Mouse (Mus musculus) embryonic facial prominence, embryonic 12.5 days (tissue): ENCODE results near the gene P3h1. TPM values are rescaled to one million over a fixed set of nuclear protein-coding genes. Genes with fewer than 3 reads are reported as not detected.

Source experiments
- ATAC-seq: fragments of 200-750 bp; cut with Nextera tagmentation; 2 replicates; pipeline ENCODE4 v1.8.0; 2017; ENCODE audit not compliant: insufficient number of reproducible peaks, insufficient read depth, low FRiP score, low TSS enrichment
- H3K27ac ChIP-seq: fragments of 300-500 bp; sonication (generic); 2 replicates; pipeline ENCODE4 v1.5.1; 2016; ENCODE audit warnings: mild to moderate bottlenecking
- H3K27me3 ChIP-seq: fragments of 300-500 bp; sonication (generic); 2 replicates; pipeline ENCODE4 v1.6.1; 2016; ENCODE audit warnings: mild to moderate bottlenecking, moderate library complexity
- H3K36me3 ChIP-seq: fragments of 300-500 bp; sonication (generic); 2 replicates; pipeline ENCODE4 v1.6.1; 2016; ENCODE audit warnings: mild to moderate bottlenecking
- H3K4me1 ChIP-seq: fragments of 300-500 bp; sonication (generic); 2 replicates; pipeline ENCODE4 v1.6.1; 2016
- H3K4me2 ChIP-seq: fragments of 300-500 bp; sonication (generic); replicated peaks from 2 replicates; pipeline ENCODE4 v1.6.1; 2016; ENCODE audit warnings: mild to moderate bottlenecking, moderate library complexity
- H3K4me3 ChIP-seq: fragments of 300-500 bp; sonication (generic); 2 replicates; pipeline ENCODE4 v1.5.1; 2016; ENCODE audit warnings: mild to moderate bottlenecking
- H3K9ac ChIP-seq: fragments of 300-500 bp; sonication (generic); 2 replicates; pipeline ENCODE4 v1.6.1; 2016; ENCODE audit warnings: mild to moderate bottlenecking, moderate library complexity
- H3K9me3 ChIP-seq: fragments of 300-500 bp; sonication (generic); 2 replicates; pipeline ENCODE4 v1.6.1; 2016; ENCODE audit warnings: mild to moderate bottlenecking, moderate library complexity
- WGBS: fragments of 180-500 bp; shearing (Covaris S2); methylation state at CpG from one replicate; pipeline ENCODE4 v1.1.7; 2016; 5-methylcytosine and 5-hydroxymethylcytosine counted together
- polyA plus RNA-seq: library from polyadenylated mRNA; unstranded; fragments of >200 nt; fragmentation: Nextera tagmentation; extraction: Ambion mirVana; gene quantifications from 2 replicates; pipeline ENCODE4 v1.2.1, GENCODE M21; 2016

Gene P3h1
- polyA plus RNA-seq, 1 experiment from 2014 or later, result 39.1 TPM

GRCm38 (mm10) chr4:119239181-119239682 lies 6.5 kb downstream of the P3h1 start:
- Histone ChIP-seq H3K9ac (no peak overlapping the region), H3K4me2 (no peak overlapping the region), H3K36me3 (peaks cover 37% of the 10 kb centered on the region), H3K9me3 (no peaks in the 10 kb centered on the region), H3K27ac (peak overlapping the region; percentile 54; the same call in 1 of the 2 replicates), H3K27me3 (no peaks in the 10 kb centered on the region), H3K4me1 (no peaks in the 10 kb centered on the region), H3K4me3 (no peak overlapping the region)
- peak; percentile 22; the same call in 1 of the 2 replicates for ATAC-seq
- WGBS, result 39% methylated on average over 12 of the region's 12 CpGs

GRCm38 (mm10) chr4:119241664-119242063 lies 8.9 kb downstream of the P3h1 start:
- no peak overlapping the region for H3K4me3 ChIP-seq
- WGBS, result 91% methylated on average over 14 of the region's 14 CpGs
- ATAC-seq, result no peak
- no peaks in the 10 kb centered on the region for H3K27me3 ChIP-seq
- no peaks in the 10 kb centered on the region for H3K9me3 ChIP-seq
- no peak overlapping the region for H3K4me2 ChIP-seq
- no peak overlapping the region for H3K9ac ChIP-seq
- H3K27ac ChIP-seq, result no peak overlapping the region
- no peaks in the 10 kb centered on the region for H3K4me1 ChIP-seq
- H3K36me3 ChIP-seq, result peaks cover 59% of the 10 kb centered on the region

- no peaks in the 10 kb centered on the region for H3K4me1 ChIP-seq
- H3K4me3 ChIP-seq, result no peak overlapping the region
- WGBS, result 92% methylated on average over 12 of the region's 12 CpGs
- peaks cover 62% of the 10 kb centered on the region for H3K36me3 ChIP-seq
- H3K9ac ChIP-seq, result no peak overlapping the region
- ATAC-seq, result no peak
- H3K27me3 ChIP-seq, result no peaks in the 10 kb centered on the region
- no peak overlapping the region for H3K4me2 ChIP-seq
- no peaks in the 10 kb centered on the region for H3K9me3 ChIP-seq
- no peak overlapping the region for H3K27ac ChIP-seq
Measured at GRCm38 (mm10) chr4:119242571-119242970, 9.9 kb downstream of the P3h1 start.

- Histone ChIP-seq H3K4me1 (no peaks in the 10 kb centered on the region), H3K9ac (no peak overlapping the region), H3K4me2 (no peak overlapping the region), H3K27ac (no peak overlapping the region), H3K36me3 (peaks cover 73% of the 10 kb centered on the region), H3K9me3 (no peaks in the 10 kb centered on the region), H3K4me3 (no peak overlapping the region), H3K27me3 (no peaks in the 10 kb centered on the region)
- WGBS, result 83% methylated on average over 22 of the region's 22 CpGs
- ATAC-seq, result no peak
Measured at GRCm38 (mm10) chr4:119244468-119245240, 11.9 kb downstream of the P3h1 start.

- Histone ChIP-seq H3K9me3 (no peaks in the 10 kb centered on the region), H3K9ac (no peak overlapping the region), H3K27me3 (no peaks in the 10 kb centered on the region), H3K4me2 (no peak overlapping the region), H3K36me3 (peaks cover 73% of the 10 kb centered on the region), H3K4me3 (no peak overlapping the region), H3K27ac (no peak overlapping the region), H3K4me1 (no peaks in the 10 kb centered on the region)
- 79% methylated on average over 7 of the region's 7 CpGs for WGBS
- ATAC-seq, result no peak
Measured at GRCm38 (mm10) chr4:119245556-119245955, 12.8 kb downstream of the P3h1 start.

GRCm38 (mm10) chr4:119245961-119246360 lies 13.2 kb downstream of the P3h1 start:
- Histone ChIP-seq H3K9ac (no peak overlapping the region), H3K27ac (no peak overlapping the region), H3K4me3 (no peak overlapping the region), H3K27me3 (no peaks in the 10 kb centered on the region), H3K36me3 (peaks cover 69% of the 10 kb centered on the region), H3K4me1 (no peaks in the 10 kb centered on the region), H3K4me2 (no peak overlapping the region), H3K9me3 (no peaks in the 10 kb centered on the region)
- ATAC-seq, result no peak
- 91% methylated on average over 9 of the region's 9 CpGs for WGBS

- no peaks in the 10 kb centered on the region for H3K9me3 ChIP-seq
- H3K4me3 ChIP-seq, result no peak overlapping the region
- H3K27me3 ChIP-seq, result no peaks in the 10 kb centered on the region
- no peak for ATAC-seq
- peaks cover 61% of the 10 kb centered on the region for H3K36me3 ChIP-seq
- H3K9ac ChIP-seq, result no peak overlapping the region
- WGBS, result 73% methylated on average over 14 of the region's 14 CpGs
- no peaks in the 10 kb centered on the region for H3K4me1 ChIP-seq
- no peak overlapping the region for H3K4me2 ChIP-seq
- no peak overlapping the region for H3K27ac ChIP-seq
Measured at GRCm38 (mm10) chr4:119246688-119247225, 14.0 kb downstream of the P3h1 start.

GRCm38 (mm10) chr4:119247462-119248235 lies 14.9 kb downstream of the P3h1 start:
- H3K4me2 ChIP-seq, result no peak overlapping the region
- H3K4me3 ChIP-seq, result no peak overlapping the region
- no peaks in the 10 kb centered on the region for H3K27me3 ChIP-seq
- H3K9me3 ChIP-seq, result no peaks in the 10 kb centered on the region
- no peaks in the 10 kb centered on the region for H3K4me1 ChIP-seq
- no peak overlapping the region for H3K27ac ChIP-seq
- no peak overlapping the region for H3K9ac ChIP-seq
- peaks cover 52% of the 10 kb centered on the region for H3K36me3 ChIP-seq
- ATAC-seq, result no peak
- 33% methylated on average over 13 of the region's 13 CpGs for WGBS

GRCm38 (mm10) chr4:119248407-119248965 lies 15.8 kb downstream of the P3h1 start:
- H3K4me1 ChIP-seq, result no peaks in the 10 kb centered on the region
- no peak overlapping the region for H3K27ac ChIP-seq
- 84% methylated on average over 11 of the region's 11 CpGs for WGBS
- H3K27me3 ChIP-seq, result no peaks in the 10 kb centered on the region
- ATAC-seq, result no peak
- no peak overlapping the region for H3K4me3 ChIP-seq
- peaks cover 43% of the 10 kb centered on the region for H3K36me3 ChIP-seq
- no peak overlapping the region for H3K9ac ChIP-seq
- no peaks in the 10 kb centered on the region for H3K9me3 ChIP-seq
- H3K4me2 ChIP-seq, result no peak overlapping the region

- Histone ChIP-seq H3K9me3 (no peaks in the 10 kb centered on the region), H3K9ac (no peak overlapping the region), H3K4me2 (no peak overlapping the region), H3K4me1 (peaks cover 10% of the 10 kb centered on the region), H3K36me3 (peaks cover 11% of the 10 kb centered on the region), H3K4me3 (no peak overlapping the region), H3K27ac (no peak overlapping the region), H3K27me3 (no peaks in the 10 kb centered on the region)
- ATAC-seq, result no peak
- 62% methylated on average over 7 of the region's 7 CpGs for WGBS
Measured at GRCm38 (mm10) chr4:119252025-119252808, 19.5 kb downstream of the P3h1 start.
